Mouse (Mus musculus) liver, embryonic 13.5 days (tissue): ENCODE measurements around the gene Asz1. TPM values are rescaled to one million over a fixed set of nuclear protein-coding genes. Genes with fewer than 3 reads are reported as not detected.

Experiments used
- polyA plus RNA-seq: library from polyadenylated mRNA; unstranded; fragments of >200 nt; fragmentation: Nextera tagmentation; extraction: Ambion mirVana; gene quantifications from 2 replicates; pipeline ENCODE4 v1.2.1, GENCODE M21; 2015

Asz1 gene
- polyA plus RNA-seq, 1 experiment from 2014 or later = not detected

Other genes with a start within 250 kb of the Asz1 start
- 1.7 and 2.1 TPM in 2 replicates for gene Wnt2, start 78.5 kb downstream of the Asz1 start, polyA plus RNA-seq
- 0.03 and 0.08 TPM in 2 replicates for gene Cftr, start 61.6 kb upstream of the Asz1 start, polyA plus RNA-seq